Mouse (Mus musculus) right cerebral cortex, adult 2 months (tissue): Measurements from ENCODE around the gene Polr2m.
A peak's percentile ranks its signal among the peaks of the same experiment; 100 is the strongest.

Experiments
- DNase-seq, 2 experiments: peaks; one replicate each; pipeline ENCODE4 v3.0.0; 2021 to 2022; ENCODE audit warnings: low spot score in 2 of 2

The Polr2m gene

GRCm38 (mm10) chr9:71475536-71475935 is 10.2 kb downstream of the Polr2m start:
- no peak for DNase-seq

- DNase-seq, result no peak
Measured at GRCm38 (mm10) chr9:71467434-71467833, 18.3 kb downstream of the Polr2m start.

GRCm38 (mm10) chr9:71466111-71466510 is 19.6 kb downstream of the Polr2m start:
- peak; percentile 22 to 27 for DNase-seq

- no peak for DNase-seq
Measured at GRCm38 (mm10) chr9:71463072-71463667, 22.6 kb downstream of the Polr2m start.

- no peak for DNase-seq
Measured at GRCm38 (mm10) chr9:71456738-71457137, 29.0 kb downstream of the Polr2m start.

- DNase-seq, result no peak
Measured at GRCm38 (mm10) chr9:71453917-71454316, 31.8 kb downstream of the Polr2m start.

- no peak for DNase-seq
Measured at GRCm38 (mm10) chr9:71453352-71453751, 32.4 kb downstream of the Polr2m start.

- DNase-seq, result no peak
Measured at GRCm38 (mm10) chr9:71450626-71451025, 35.1 kb downstream of the Polr2m start.

- DNase-seq, result peak; percentile 86 to 87
Measured at GRCm38 (mm10) chr9:71447573-71447972, 38.2 kb downstream of the Polr2m start.

- no peak for DNase-seq
Measured at GRCm38 (mm10) chr9:71445308-71445707, 40.4 kb downstream of the Polr2m start.

GRCm38 (mm10) chr9:71438146-71438545 is 47.6 kb downstream of the Polr2m start:
- DNase-seq, result peak in 1 of 2 experiments; percentile 8
